Mouse (Mus musculus) ovary, adult 18-20 months (tissue): Measurements from ENCODE around the gene Lrrc46.

Experiments used
- DNase-seq: peaks from one replicate; pipeline ENCODE4 v3.0.0; 2022; ENCODE audit warnings: low spot score, mixed read lengths

Gene Lrrc46

DNA sequence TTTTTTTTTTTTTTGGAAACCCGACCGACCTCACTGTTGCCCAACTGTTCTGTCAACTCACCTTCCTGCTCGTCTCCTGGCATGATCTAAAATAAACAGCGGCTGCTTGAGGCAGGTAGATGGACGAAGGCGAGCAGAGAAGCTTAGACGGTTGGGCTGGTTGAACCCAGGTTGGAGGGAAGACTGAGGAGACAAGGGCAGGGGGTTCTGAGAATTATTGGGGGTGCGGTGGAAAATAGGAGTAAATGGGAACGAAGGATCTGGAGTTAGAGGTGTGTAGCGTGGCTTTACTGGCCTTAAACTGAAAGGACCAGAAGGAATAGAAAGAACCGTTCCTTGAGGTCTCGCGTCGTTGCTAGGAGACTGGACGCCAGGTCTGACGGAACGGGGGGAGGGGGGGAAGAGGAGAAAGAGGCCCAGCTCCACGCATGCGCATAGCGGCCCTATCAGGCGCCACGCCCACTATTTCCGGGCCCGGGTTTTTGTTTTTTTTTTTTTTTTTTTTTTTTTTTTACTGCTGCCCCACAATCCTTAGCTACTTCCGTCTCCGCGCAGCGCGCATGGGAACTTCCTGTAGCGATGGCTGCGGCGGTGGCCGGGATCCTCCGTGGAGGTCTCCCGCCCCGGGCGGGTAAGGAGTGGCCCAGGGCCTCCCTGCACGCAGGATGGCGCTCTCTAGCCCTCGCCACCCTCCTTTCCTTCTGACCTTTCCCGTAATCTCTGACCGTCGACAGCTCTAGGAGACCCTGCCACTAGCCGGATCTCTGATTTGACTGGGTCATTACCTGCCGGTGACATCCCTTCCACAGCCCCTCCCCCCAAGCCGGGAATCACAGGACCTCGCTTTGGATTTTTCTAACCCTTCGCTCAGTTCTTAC is at the start of gene Lrrc46, which contains the start of gene Mrpl10:
TSS of gene Lrrc46 (minus strand) at position 386 of the 878 bp plus-strand sequence.
TSS of gene Mrpl10 (plus strand) at position 539 of the 878 bp plus-strand sequence.
- DNase-seq = peak; percentile 79

DNA sequence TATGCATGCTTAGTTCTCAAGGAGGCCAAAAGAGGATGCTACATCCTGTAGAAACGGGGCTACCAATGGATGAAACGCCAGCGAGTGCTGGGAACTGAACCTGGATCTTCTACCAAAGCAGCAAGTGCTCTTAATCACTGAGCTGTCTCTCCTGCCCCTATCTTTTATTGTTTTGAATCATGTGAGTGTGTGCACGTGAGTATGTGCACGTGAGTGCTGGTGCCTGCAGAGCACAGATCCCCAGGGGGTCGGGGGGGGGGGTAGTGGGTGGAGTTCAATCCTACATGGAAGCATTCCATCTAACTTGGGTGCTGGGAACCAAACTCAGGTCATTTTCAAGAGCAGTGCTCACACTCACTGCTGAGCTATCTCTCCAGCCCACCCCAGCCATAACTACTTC is 45.2 kb upstream of the Lrrc46 start:
- DNase-seq = no peak

- no peak for DNase-seq
Observed at GRCm38 (mm10) chr11:97084821-97085505, 43.8 kb upstream of the Lrrc46 start.

- DNase-seq = no peak
Observed at GRCm38 (mm10) chr11:97083401-97084140, 42.4 kb upstream of the Lrrc46 start.

DNA sequence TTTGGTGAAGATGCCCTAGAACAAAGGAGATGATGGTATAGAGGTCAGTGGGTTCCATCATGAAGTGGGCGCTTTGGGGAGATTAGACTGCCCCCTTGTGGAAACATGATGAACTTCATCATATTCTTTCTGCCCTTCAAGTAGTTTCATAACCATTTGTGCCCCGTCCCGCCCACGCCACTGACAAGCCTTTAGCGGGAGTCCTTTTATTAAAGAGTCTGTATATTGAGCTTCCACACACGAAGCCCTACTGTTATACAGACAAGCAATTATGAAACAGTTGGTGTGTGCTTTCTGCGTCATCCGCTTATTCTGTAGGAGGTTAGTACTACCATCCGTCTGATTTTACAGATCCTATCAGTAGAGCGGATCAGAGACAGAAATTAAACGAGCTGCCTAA is 41.8 kb upstream of the Lrrc46 start:
- DNase-seq = no peak

DNA sequence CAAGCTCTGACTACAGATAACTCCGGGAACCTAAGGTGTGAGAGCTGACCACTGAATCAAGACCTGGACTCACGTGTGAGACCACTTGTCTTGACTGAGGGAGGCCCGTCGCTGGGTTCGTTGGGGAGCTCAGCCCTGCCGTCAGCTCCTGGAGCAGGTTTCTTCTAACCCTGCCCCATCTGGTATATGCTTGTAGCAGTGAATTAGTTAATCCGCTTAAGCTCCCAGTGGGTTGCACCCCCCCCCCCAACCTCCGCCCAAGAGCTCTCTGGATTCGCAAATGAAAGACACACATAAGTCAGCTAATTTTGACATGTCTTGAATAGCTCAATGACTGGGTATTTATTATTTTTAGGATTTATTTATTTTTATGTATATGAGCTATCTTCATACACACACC is 39.1 kb upstream of the Lrrc46 start:
- DNase-seq = no peak

DNA sequence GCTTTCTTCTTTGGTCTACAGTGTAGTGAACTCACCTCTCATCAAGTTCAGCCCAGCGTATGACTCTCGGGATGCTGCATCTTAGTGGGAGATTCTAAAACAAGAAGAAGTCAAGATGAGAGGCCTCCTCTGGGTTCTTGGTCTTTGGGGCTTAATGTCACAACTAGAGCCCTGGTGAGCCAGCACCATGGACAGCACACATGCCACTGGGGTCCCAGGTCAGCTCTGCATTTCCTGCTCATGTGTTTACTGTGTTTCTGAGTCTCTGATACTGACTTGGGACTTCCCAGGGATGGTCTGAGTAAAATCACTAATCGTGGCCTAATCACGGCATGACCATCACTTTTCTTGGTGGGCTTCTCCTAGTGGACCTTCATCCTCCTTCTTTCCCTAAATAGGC is 37.5 kb upstream of the Lrrc46 start:
- no peak for DNase-seq

GRCm38 (mm10) chr11:97074235-97074634 is 33.0 kb upstream of the Lrrc46 start:
- no peak for DNase-seq

- no peak for DNase-seq
Observed at GRCm38 (mm10) chr11:97072533-97072932, 31.3 kb upstream of the Lrrc46 start.

- no peak for DNase-seq
Observed at GRCm38 (mm10) chr11:97071129-97071528, 29.9 kb upstream of the Lrrc46 start.

GRCm38 (mm10) chr11:97069770-97070169 is 28.6 kb upstream of the Lrrc46 start:
- no peak for DNase-seq

- no peak for DNase-seq
Observed at GRCm38 (mm10) chr11:97069333-97069732, 28.1 kb upstream of the Lrrc46 start.

- DNase-seq = no peak
Observed at GRCm38 (mm10) chr11:97066656-97067360, 25.6 kb upstream of the Lrrc46 start.

GRCm38 (mm10) chr11:97065538-97066295 is 24.5 kb upstream of the Lrrc46 start:
- DNase-seq = no peak

- DNase-seq = no peak
Observed at GRCm38 (mm10) chr11:97063921-97064295, 22.7 kb upstream of the Lrrc46 start.

DNA sequence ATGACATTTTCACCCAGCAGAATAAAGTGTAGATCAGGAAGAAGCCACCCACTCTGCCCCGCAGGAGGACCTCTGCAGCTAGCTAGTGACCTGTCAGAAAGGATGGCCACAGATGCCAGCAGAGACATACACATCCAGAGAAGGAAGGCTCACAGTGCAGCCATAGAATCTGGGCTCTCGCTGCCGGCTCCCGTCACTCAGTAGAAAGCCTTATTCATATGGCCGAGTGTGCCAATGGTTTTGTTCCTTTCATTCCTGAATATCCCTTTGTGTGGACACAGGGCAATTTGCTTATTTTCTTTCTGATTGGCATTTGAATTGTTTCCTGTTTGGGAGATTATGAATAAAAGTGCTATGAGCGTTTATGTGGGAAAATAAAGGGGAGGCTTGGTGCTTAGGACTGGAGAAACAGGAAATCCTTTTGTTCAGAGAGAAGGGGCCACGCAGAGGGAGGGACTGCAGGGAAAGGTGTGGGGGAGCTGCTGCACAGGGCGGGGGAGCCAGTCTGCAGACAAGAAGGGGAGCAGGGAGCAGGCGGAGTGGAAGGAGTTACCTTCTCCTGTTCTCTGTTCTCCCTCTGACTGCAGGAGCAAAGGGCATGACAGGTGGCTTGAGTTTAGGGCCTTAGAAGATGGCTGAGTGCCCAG is 22.2 kb upstream of the Lrrc46 start:
- no peak for DNase-seq

GRCm38 (mm10) chr11:97052219-97052646 is 11.0 kb upstream of the Lrrc46 start:
- DNase-seq = no peak

DNA sequence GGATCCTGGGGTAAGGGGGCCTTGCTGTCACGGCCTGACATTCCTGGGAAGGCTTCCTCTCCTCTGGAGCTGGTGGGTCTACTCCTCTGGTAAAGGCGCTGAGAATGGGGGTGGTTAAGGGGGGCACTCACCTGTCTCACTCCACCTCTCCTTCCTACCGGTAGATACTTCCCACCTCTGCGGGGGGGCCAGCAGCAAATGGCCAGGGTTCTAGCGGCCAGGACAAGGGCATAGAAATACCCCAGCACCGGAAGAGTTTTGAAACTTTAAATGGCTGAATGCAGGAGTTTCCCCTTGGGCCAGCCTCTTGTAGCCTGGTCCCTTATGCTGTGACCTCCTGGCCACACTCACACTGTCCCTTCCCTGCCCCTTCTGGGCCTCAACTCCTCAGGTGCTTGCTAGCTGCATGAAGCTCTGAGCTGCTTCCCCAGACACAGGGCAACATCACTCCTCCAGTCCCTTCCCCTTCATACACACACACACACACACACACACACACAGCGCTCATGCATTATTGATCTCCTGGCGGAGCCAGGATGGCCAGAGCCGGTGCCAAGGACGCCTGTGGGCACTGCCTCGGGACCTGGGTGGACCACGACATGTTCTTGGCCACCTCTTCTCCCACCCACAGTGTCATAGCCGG is 9.9 kb upstream of the Lrrc46 start:
- no peak for DNase-seq

- peak; percentile 75 for DNase-seq
Observed at GRCm38 (mm10) chr11:97050216-97050943, 9.2 kb upstream of the Lrrc46 start, which contains the start of gene Osbpl7. Gene Osbpl7, plus strand, starts transcription at chr11:97050628.
